Mouse (Mus musculus) bone marrow macrophage, adult 2 months (primary cell): ENCODE data around the gene Pak6. TPM values are rescaled to one million over a fixed set of nuclear protein-coding genes. Genes with fewer than 3 reads are reported as not detected.

Source experiments
- H3K27ac ChIP-seq: 2 replicates; pipeline ENCODE4 v1.5.1; 2012; ENCODE audit warnings: low read depth, low read length; ENCODE audit not compliant: insufficient read depth
- H3K4me1 ChIP-seq: 2 replicates; pipeline ENCODE4 v1.6.1; 2012; ENCODE audit warnings: low read length; ENCODE audit not compliant: control insufficient read depth, insufficient read depth
- H3K4me3 ChIP-seq: 2 replicates; pipeline ENCODE4 v1.5.1; 2012; ENCODE audit warnings: mild to moderate bottlenecking, low read length, moderate library complexity; ENCODE audit not compliant: insufficient read depth
- CTCF ChIP-seq: IDR thresholded peaks from 2 replicates; pipeline ENCODE4 v1.5.1; 2012; ENCODE audit warnings: low read depth, mild to moderate bottlenecking, low read length, moderate library complexity
- POLR2A ChIP-seq: IDR thresholded peaks from 2 replicates; pipeline ENCODE4 v1.6.1; 2012; ENCODE audit warnings: mild to moderate bottlenecking, low read depth, low read length, borderline replicate concordance
- polyA plus RNA-seq: library from polyadenylated mRNA; stranded (reverse); fragments of >200 nt; gene quantifications from 2 replicates; pipeline ENCODE4 v1.2.4, GENCODE M21; 2012; ENCODE audit not compliant: missing spikeins, insufficient read depth, insufficient read length

The Pak6 gene
- polyA plus RNA-seq, 1 experiment: not detected

- Histone ChIP-seq H3K27ac (no peak overlapping the region), H3K4me3 (no peak overlapping the region)
- no peak for TF ChIP-seq POLR2A
- peak; percentile 37 for TF ChIP-seq CTCF
Observed at GRCm38 (mm10) chr2:118743261-118743943, 80.3 kb downstream of the Pak6 start.

GRCm38 (mm10) chr2:118744621-118745020 lies 81.5 kb downstream of the Pak6 start:
- Histone ChIP-seq H3K27ac (no peak overlapping the region), H3K4me3 (peak overlapping the region; percentile 95)

More at GRCm38 (mm10) chr2:118743261-118743943, 80.3 kb downstream of the Pak6 start:
- peaks cover 23% of the 10 kb centered on the region for H3K4me1 ChIP-seq

GRCm38 (mm10) chr2:118745232-118745884 lies 82.3 kb downstream of the Pak6 start, which contains the start of gene Inafm2:
TSS of gene Inafm2 (plus strand) at chr2:118745758.
- no peak within 1 kb of the TSS for H3K27ac ChIP-seq
- H3K4me1 ChIP-seq: peaks cover 23% of the 10 kb centered on the region
- peak within 1 kb of the TSS; percentile 95 for H3K4me3 ChIP-seq
- TF ChIP-seq CTCF (no peak), POLR2A (no peak)

More at GRCm38 (mm10) chr2:118744621-118745020, 81.5 kb downstream of the Pak6 start:
- H3K4me1 ChIP-seq: peaks cover 23% of the 10 kb centered on the region
- TF ChIP-seq POLR2A: no peak
- TF ChIP-seq CTCF: no peak

- Histone ChIP-seq H3K4me1 (peaks cover 23% of the 10 kb centered on the region), H3K27ac (no peak overlapping the region), H3K4me3 (peak overlapping the region; percentile 95)
- no peak for TF ChIP-seq CTCF
- TF ChIP-seq POLR2A: no peak
Observed at GRCm38 (mm10) chr2:118745915-118746901, 83.1 kb downstream of the Pak6 start.

GRCm38 (mm10) chr2:118747301-118747960 lies 84.3 kb downstream of the Pak6 start:
- Histone ChIP-seq H3K4me1 (peaks cover 22% of the 10 kb centered on the region), H3K27ac (no peak overlapping the region), H3K4me3 (no peak overlapping the region)
- TF ChIP-seq CTCF: no peak
- TF ChIP-seq POLR2A: no peak

Other genes starting within 250 kb of the Pak6 start
- 252 and 297 TPM in 2 replicates for gene Srp14, start 183.6 kb upstream of the Pak6 start, polyA plus RNA-seq
- gene Bmf, start 113.6 kb upstream of the Pak6 start, polyA plus RNA-seq: 30.0 and 44.1 TPM in 2 replicates
- 43.3 and 49.9 TPM in 2 replicates for gene Bub1b, start 65.1 kb upstream of the Pak6 start, polyA plus RNA-seq
- gene Ankrd63, start 40.7 kb downstream of the Pak6 start, polyA plus RNA-seq: not detected in 2 replicates
- 41.1 and 53.8 TPM in 2 replicates for gene Plcb2, start 65.1 kb downstream of the Pak6 start, polyA plus RNA-seq
- 11.3 and 11.6 TPM in 2 replicates for gene Inafm2, start 82.5 kb downstream of the Pak6 start, polyA plus RNA-seq
- gene Ccdc9b, start 99.4 kb downstream of the Pak6 start, polyA plus RNA-seq: 0.23 TPM in 1 of 2 replicates, not detected in the other
- gene Phgr1, start 109.5 kb downstream of the Pak6 start, polyA plus RNA-seq: not detected in 2 replicates
- not detected in 2 replicates for gene Disp2, start 116.4 kb downstream of the Pak6 start, polyA plus RNA-seq
- gene Knstrn, start 150.7 kb downstream of the Pak6 start, polyA plus RNA-seq: 70.1 and 78.3 TPM in 2 replicates
- gene Ivd, start 198.7 kb downstream of the Pak6 start, polyA plus RNA-seq: 63.4 and 76.0 TPM in 2 replicates
- 22.3 and 28.2 TPM in 2 replicates for gene Bahd1, start 237.1 kb downstream of the Pak6 start, polyA plus RNA-seq